Mouse (Mus musculus) kidney, postnatal 4 days (tissue): Measurements from ENCODE around the gene Gm28047.

Experiments
- DNase-seq, 2 experiments: peaks; one replicate each; pipeline ENCODE4 v3.0.0; 2021; ENCODE audit warnings: mixed read lengths in 2 of 2

The Gm28047 gene

GRCm38 (mm10) chr15:102515261-102515660 is 109.6 kb downstream of the Gm28047 start:
- DNase-seq: no peak

GRCm38 (mm10) chr15:102513004-102513403 is 111.9 kb downstream of the Gm28047 start:
- DNase-seq: no peak

GRCm38 (mm10) chr15:102512471-102512870 is 112.4 kb downstream of the Gm28047 start:
- DNase-seq: no peak

- no peak for DNase-seq
Measured at GRCm38 (mm10) chr15:102512010-102512409, 112.9 kb downstream of the Gm28047 start.

- DNase-seq: peak; percentile 55 to 66
Measured at GRCm38 (mm10) chr15:102511285-102511833, 113.5 kb downstream of the Gm28047 start.

GRCm38 (mm10) chr15:102510590-102511284 is 114.1 kb downstream of the Gm28047 start:
- DNase-seq: peak; percentile 93 to 95

- DNase-seq: peak; percentile 51 to 59
Measured at GRCm38 (mm10) chr15:102510110-102510509, 114.8 kb downstream of the Gm28047 start.

- DNase-seq: no peak
Measured at GRCm38 (mm10) chr15:102508336-102508735, 116.5 kb downstream of the Gm28047 start.

GRCm38 (mm10) chr15:102507561-102507960 is 117.3 kb downstream of the Gm28047 start:
- no peak for DNase-seq

- DNase-seq: no peak
Measured at GRCm38 (mm10) chr15:102506864-102507263, 118.0 kb downstream of the Gm28047 start.

- no peak for DNase-seq
Measured at GRCm38 (mm10) chr15:102506464-102506830, 118.4 kb downstream of the Gm28047 start.

- no peak for DNase-seq
Measured at GRCm38 (mm10) chr15:102505770-102506463, 119.0 kb downstream of the Gm28047 start.

GRCm38 (mm10) chr15:102505073-102505769 is 119.6 kb downstream of the Gm28047 start:
- peak in 1 of 2 experiments; percentile 28 for DNase-seq

GRCm38 (mm10) chr15:102503924-102504782 is 120.7 kb downstream of the Gm28047 start:
- no peak for DNase-seq

- no peak for DNase-seq
Measured at GRCm38 (mm10) chr15:102503447-102503846, 121.4 kb downstream of the Gm28047 start, which contains the start of gene Gm10337. TSS of gene Gm10337 (plus strand) at chr15:102503722.

- no peak for DNase-seq
Measured at GRCm38 (mm10) chr15:102502254-102502840, 122.5 kb downstream of the Gm28047 start.

GRCm38 (mm10) chr15:102501084-102501814 is 123.6 kb downstream of the Gm28047 start:
- no peak for DNase-seq

GRCm38 (mm10) chr15:102500479-102500878 is 124.4 kb downstream of the Gm28047 start:
- no peak for DNase-seq

- no peak for DNase-seq
Measured at GRCm38 (mm10) chr15:102499851-102500250, 125.0 kb downstream of the Gm28047 start.

- DNase-seq: no peak
Measured at GRCm38 (mm10) chr15:102499370-102499769, 125.5 kb downstream of the Gm28047 start.

- no peak for DNase-seq
Measured at GRCm38 (mm10) chr15:102498322-102498721, 126.5 kb downstream of the Gm28047 start.
